25 mouse cellular contexts compared by ENCODE assay signal in genomic region chr10:102245269-102245668, GRCm38 (mm10).
"Had no signal": no experiment of that assay in that cellular context is flagged by ENCODE, and none has a peak within 500 bp of the region (broad histone marks: within the 10 kb centered on the region; RNA-seq: fewer than 3 reads in every experiment).

No protein-coding gene starts in this region.

- H3K27ac ChIP-seq: heart, adult 2 months; heart, embryonic 13.5 days; heart, embryonic 15.5 days; kidney, embryonic 15.5 days; kidney, postnatal 0 days; limb, embryonic 10.5 days; limb, embryonic 12.5 days had no signal

- H3K36me3 ChIP-seq: heart, embryonic 13.5 days; heart, embryonic 15.5 days; hindbrain, embryonic 13.5 days; kidney, embryonic 15.5 days; limb, embryonic 10.5 days; limb, embryonic 12.5 days had no signal

- ATAC-seq: forebrain, postnatal 0 days; intestine, embryonic 16.5 days had no signal

- H3K4me2 ChIP-seq: heart, embryonic 11.5 days; heart, embryonic 13.5 days; heart, embryonic 15.5 days; hindbrain, embryonic 13.5 days; kidney, embryonic 15.5 days; limb, embryonic 12.5 days; liver, embryonic 11.5 days had no signal

- H3K9me3 ChIP-seq: heart, embryonic 13.5 days; heart, embryonic 15.5 days; hindbrain, embryonic 13.5 days; kidney, embryonic 15.5 days; limb, embryonic 10.5 days; limb, embryonic 12.5 days had no signal

- H3K4me3 ChIP-seq: heart, adult 2 months; heart, embryonic 13.5 days; heart, embryonic 15.5 days; hindbrain, embryonic 13.5 days; kidney, embryonic 15.5 days; limb, embryonic 10.5 days; limb, embryonic 12.5 days had no signal

- H3K9ac ChIP-seq: forebrain, postnatal 0 days; heart, embryonic 13.5 days; heart, embryonic 15.5 days; hindbrain, embryonic 13.5 days; kidney, embryonic 15.5 days; limb, embryonic 12.5 days had no signal

- H3K4me1 ChIP-seq: heart, embryonic 13.5 days; heart, embryonic 15.5 days; kidney, embryonic 15.5 days; limb, embryonic 12.5 days had no signal

- H3K27me3 ChIP-seq: heart, embryonic 13.5 days; heart, embryonic 15.5 days; hindbrain, embryonic 13.5 days; kidney, embryonic 15.5 days; limb, embryonic 12.5 days had no signal

- DNase-seq: forebrain, postnatal 0 days; gastrocnemius, postnatal 14 days; gastrocnemius, postnatal 36 days; heart, adult 11 months; heart, adult 2 months; heart, postnatal 14 days; heart, postnatal 36 days; kidney, adult 11 months; kidney, adult 2 months; kidney, adult 9 months; kidney, postnatal 14 days; kidney, postnatal 36 days; layer of hippocampus, adult 9-11 months; layer of hippocampus, postnatal 36 days; liver had no signal
